25 mouse cellular contexts compared by ENCODE assay signal in the genomic region with DNA sequence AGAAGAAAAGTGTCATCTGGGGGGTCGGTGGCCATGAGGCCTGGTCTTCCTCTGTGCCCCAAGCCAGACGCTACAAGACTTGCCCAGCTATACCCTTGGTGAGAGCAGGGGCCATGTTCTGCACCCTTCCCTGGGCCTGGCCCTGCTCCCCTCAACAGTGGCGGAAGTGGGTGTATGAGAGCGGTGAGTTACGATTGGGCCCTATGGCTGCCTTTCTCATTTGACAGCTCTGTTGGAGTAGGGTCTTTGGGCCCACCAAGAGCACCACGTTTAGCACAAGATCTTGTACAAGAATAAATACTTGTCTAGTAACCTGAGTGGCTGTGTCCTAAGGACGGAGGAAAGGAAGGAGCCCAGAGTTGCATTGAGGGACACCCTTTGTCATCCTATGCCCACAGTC. TPM values are rescaled to one million over a fixed set of nuclear protein-coding genes. Genes with fewer than 3 reads are reported as not detected.
A peak's percentile ranks its signal among the peaks of the same experiment; 100 is the strongest.
DNase-seq lines count a peak whose midpoint lies in the region; ATAC-seq lines count a peak whose summit lies in the region.
"Had no signal": no experiment of that assay in that cellular context is flagged by ENCODE, and none has a peak within 500 bp of the region (broad histone marks: within the 10 kb centered on the region; RNA-seq: fewer than 3 reads in every experiment).

No protein-coding gene starts in this region.

- H3K9ac ChIP-seq in kidney, embryonic 14.5 days (ENCODE audit: low read depth, low read length), result no peak overlapping the region

- H3K4me3 ChIP-seq in heart, embryonic 10.5 days, result no peak overlapping the region
- H3K4me3 ChIP-seq in kidney, embryonic 14.5 days (ENCODE audit: low read length), result no peak overlapping the region

- peaks cover 48% of the 10 kb centered on the region for H3K36me3 ChIP-seq in heart, embryonic 10.5 days
- H3K36me3 ChIP-seq in kidney, embryonic 14.5 days (ENCODE audit: control insufficient read depth, insufficient read depth, low read length), result peaks cover 9% of the 10 kb centered on the region; the same call in 1 of the 2 replicates
- H3K36me3 ChIP-seq: G1E had no signal

- no peak overlapping the region for H3K27ac ChIP-seq in heart, embryonic 10.5 days
- H3K27ac ChIP-seq in kidney, embryonic 14.5 days (ENCODE audit: low read depth, low read length), result no peak overlapping the region

- ATAC-seq in CD4-positive, CD25-positive, alpha-beta regulatory T cell, adult 4 months, result no peak
- no peak for ATAC-seq in kidney, embryonic 14.5 days (ENCODE audit: low FRiP score, low TSS enrichment)
- ATAC-seq: activated CD4-positive, CD25-positive, alpha-beta regulatory T cell, adult 4 months; Patski had no signal

- WGBS in heart, embryonic 10.5 days, result 90% methylated on average over 7 of the region's 7 CpGs
- WGBS in kidney, embryonic 14.5 days, result 83% methylated on average over 7 of the region's 7 CpGs

- H3K4me2 ChIP-seq in kidney, embryonic 14.5 days (replicated peaks; ENCODE audit: low read depth, low read length), result no peak overlapping the region

- intact Hi-C loops in heart, postnatal 36 days (cut with DNase I), result no loop called here

- H3K9me3 ChIP-seq in heart, embryonic 10.5 days, result no peaks in the 10 kb centered on the region
- no peaks in the 10 kb centered on the region for H3K9me3 ChIP-seq in kidney, embryonic 14.5 days (ENCODE audit: control insufficient read depth, low read length)
- H3K9me3 ChIP-seq: G1E had no signal

- peak; percentile 59 for DNase-seq in CD4-positive, CD25-positive, alpha-beta regulatory T cell, adult 2 months (ENCODE audit: low read depth, low spot score)
- peak; percentile 73 for DNase-seq in heart, embryonic 10.5 days (ENCODE audit: low spot score)
- no peak for DNase-seq in heart, postnatal 36 days
- peak; percentile 78 for DNase-seq in induced T-regulatory cell, adult 2 months (ENCODE audit: low read depth)
- DNase-seq: adrenal gland, adult 2 months; adrenal gland, adult 8-10 months; adrenal gland, postnatal 10 days; adrenal gland, postnatal 14 days; adrenal gland, postnatal 25 days; adrenal gland, postnatal 36 days; B cell, adult 2 months; cerebellum, adult 11 months; cerebellum, adult 11-12 months; cerebellum, adult 18-20 months; cerebellum, adult 2 months; cerebellum, adult 8-10 months had no signal

- no peaks in the 10 kb centered on the region for H3K27me3 ChIP-seq in heart, embryonic 10.5 days (ENCODE audit: insufficient read depth, poor library complexity, severe bottlenecking)
- no peaks in the 10 kb centered on the region for H3K27me3 ChIP-seq in kidney, embryonic 14.5 days (ENCODE audit: control insufficient read depth, insufficient read depth, low read length)
- H3K27me3 ChIP-seq: CH12.LX, Patski had no signal

- peaks cover 34% of the 10 kb centered on the region for H3K4me1 ChIP-seq in heart, embryonic 10.5 days
- H3K4me1 ChIP-seq in kidney, embryonic 14.5 days (ENCODE audit: control insufficient read depth, insufficient read depth, low read length), result peaks cover 19% of the 10 kb centered on the region

RNA-seq across cellular contexts. Expression of a gene that starts 2.6 kb away (rescaled TPM):
- 100 to 1,000 TPM; 745 to 823 TPM for polyA plus RNA-seq in CD4-positive, CD25-positive, alpha-beta regulatory T cell, adult 4 months (2017; shearing (Covaris generic))
- polyA plus RNA-seq in heart, embryonic 10.5 days (2016; fragmentation: Nextera tagmentation; extraction: Ambion mirVana), result 1.4 and 1.7 TPM in 2 replicates
- not detected for total RNA-seq in heart, postnatal 36 days (2021)
- polyA plus RNA-seq in kidney, embryonic 14.5 days (2014; fragmentation: Nextera tagmentation; extraction: Ambion mirVana), result 2.3 and 2.8 TPM in 2 replicates
- total RNA-seq: adrenal gland, adult 18-20 months; adrenal gland, postnatal 14 days; adrenal gland, postnatal 25 days had no signal
- polyA plus RNA-seq: G1E had no signal

RNA-seq across cellular contexts. Expression of a gene that starts 14.9 kb away (rescaled TPM):
- polyA plus RNA-seq in CD4-positive, CD25-positive, alpha-beta regulatory T cell, adult 4 months (2017; shearing (Covaris generic)), result 1,000 to 10,000 TPM; 1,065 to 1,393 TPM
- polyA plus RNA-seq in heart, embryonic 10.5 days (2016; fragmentation: Nextera tagmentation; extraction: Ambion mirVana), result 0.28 and 1.0 TPM in 2 replicates
- under 1 TPM; 0.27 to 0.39 TPM for total RNA-seq in heart, postnatal 36 days (2021)
- 0.76 and 0.77 TPM in 2 replicates for polyA plus RNA-seq in kidney, embryonic 14.5 days (2014; fragmentation: Nextera tagmentation; extraction: Ambion mirVana)

RNA-seq across cellular contexts. Expression of a gene that starts 30.6 kb away (rescaled TPM):
- under 1 TPM; 0.35 to 0.81 TPM for polyA plus RNA-seq in CD4-positive, CD25-positive, alpha-beta regulatory T cell, adult 4 months (2017; shearing (Covaris generic))
- polyA plus RNA-seq in heart, embryonic 10.5 days (2016; fragmentation: Nextera tagmentation; extraction: Ambion mirVana), result 0.19 and 0.38 TPM in 2 replicates
- total RNA-seq in heart, postnatal 36 days (2021), result not detected
- polyA plus RNA-seq in kidney, embryonic 14.5 days (2014; fragmentation: Nextera tagmentation; extraction: Ambion mirVana), result 3.5 and 6.0 TPM in 2 replicates
- total RNA-seq: MEL had no signal
- polyA plus RNA-seq: activated CD4-positive, CD25-positive, alpha-beta regulatory T cell, adult 4 months; C2C12; G1E had no signal

RNA-seq across cellular contexts. Expression of a gene that starts 35.9 kb away (rescaled TPM):
- polyA plus RNA-seq in CD4-positive, CD25-positive, alpha-beta regulatory T cell, adult 4 months (2017; shearing (Covaris generic)), result 100 to 1,000 TPM; 528 to 589 TPM
- polyA plus RNA-seq in heart, embryonic 10.5 days (2016; fragmentation: Nextera tagmentation; extraction: Ambion mirVana), result 139 and 148 TPM in 2 replicates
- total RNA-seq in heart, postnatal 36 days (2021), result 10 to 100 TPM; 77.9 to 89.1 TPM
- 131 and 165 TPM in 2 replicates for polyA plus RNA-seq in kidney, embryonic 14.5 days (2014; fragmentation: Nextera tagmentation; extraction: Ambion mirVana)

RNA-seq across cellular contexts. Expression of a gene that starts 36.1 kb away (rescaled TPM):
- polyA plus RNA-seq in CD4-positive, CD25-positive, alpha-beta regulatory T cell, adult 4 months (2017; shearing (Covaris generic)), result 1 to 10 TPM in 1 of 2 experiments, under 1 TPM in 1; 0.92 to 1.3 TPM
- polyA plus RNA-seq in heart, embryonic 10.5 days (2016; fragmentation: Nextera tagmentation; extraction: Ambion mirVana), result 10.7 and 12.9 TPM in 2 replicates
- total RNA-seq in heart, postnatal 36 days (2021), result 1 to 10 TPM; 2.2 to 2.4 TPM
- polyA plus RNA-seq in kidney, embryonic 14.5 days (2014; fragmentation: Nextera tagmentation; extraction: Ambion mirVana), result 20.0 and 20.8 TPM in 2 replicates

Comparison
In these comparisons a context has a peak if more than half of its experiments do, and no peak if none do; other contexts are left out.
1. DNase-seq: peak in CD4-positive, CD25-positive, alpha-beta regulatory T cell, adult 2 months (single experiment), heart, embryonic 10.5 days (single experiment) and induced T-regulatory cell, adult 2 months (single experiment); none in heart, postnatal 36 days (0 of 2).
2. RNA of a gene that starts 2.6 kb away (polyA plus RNA-seq): 745 to 823 TPM in CD4-positive, CD25-positive, alpha-beta regulatory T cell, adult 4 months; 2.3 to 2.8 TPM in kidney, embryonic 14.5 days and 1.4 to 1.7 TPM in heart, embryonic 10.5 days; every median in the first group is over 100 times any median in the second.
3. RNA of a gene that starts 14.9 kb away (polyA plus RNA-seq): 1,065 to 1,393 TPM in CD4-positive, CD25-positive, alpha-beta regulatory T cell, adult 4 months; 0.28 to 1.0 TPM in heart, embryonic 10.5 days and 0.76 to 0.77 TPM in kidney, embryonic 14.5 days; every median in the first group is over 100 times any median in the second.